Mouse (Mus musculus) central nervous system, embryonic 11.5 days (tissue): ENCODE measurements around the gene Olfr994. TPM values are rescaled to one million over a fixed set of nuclear protein-coding genes. Genes with fewer than 3 reads are reported as not detected.

ENCODE experiments used
- polyA plus RNA-seq: library from polyadenylated mRNA; depleted of rRNA; stranded (reverse); fragments of >200 nt; gene quantifications from 2 replicates; pipeline ENCODE4 v1.2.3, GENCODE M21; 2012; rRNA removed

The Olfr994 gene
- polyA plus RNA-seq, result not detected in 2 replicates

DNA sequence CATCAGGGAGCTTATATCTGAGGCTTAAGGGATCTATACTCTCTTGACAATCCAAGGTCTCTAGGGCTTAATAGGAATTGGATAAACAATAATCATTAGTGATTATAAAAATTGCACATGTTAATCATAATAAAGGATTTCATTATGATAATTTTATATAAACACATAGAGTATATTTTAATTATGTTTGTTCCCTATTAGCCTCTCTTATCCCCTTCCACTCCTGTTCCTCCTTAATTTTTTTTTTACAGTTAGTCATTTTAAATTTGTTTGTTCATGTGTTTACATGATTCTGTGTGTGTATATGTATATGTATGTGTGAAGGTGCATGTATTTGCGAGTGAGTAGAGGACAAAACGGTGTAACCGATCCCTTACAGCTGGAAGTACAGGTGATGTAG, at the start of gene Olfr994:
Gene Olfr994, minus strand, starts transcription at position 101 of the 400 bp plus-strand sequence.

DNA sequence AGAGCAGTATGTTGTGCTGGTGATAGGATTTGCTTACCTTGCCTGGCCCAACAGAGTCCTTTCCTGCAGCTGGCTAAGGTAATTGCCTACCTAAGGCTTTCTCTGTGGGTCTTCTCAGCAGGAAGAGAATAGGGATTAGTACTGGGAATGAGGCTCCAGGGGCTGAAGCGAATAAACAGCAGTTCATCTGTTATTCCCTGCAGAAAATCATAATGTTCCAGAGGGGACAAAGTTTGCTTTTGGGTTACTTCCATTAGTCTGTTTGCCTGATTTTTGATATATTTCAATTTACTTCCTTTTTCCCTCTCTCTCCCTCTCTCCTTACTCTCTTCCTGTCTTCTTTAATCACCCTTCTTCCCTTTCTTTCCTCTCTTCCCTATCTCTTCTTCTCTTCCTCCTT, 7.3 kb upstream of the Olfr994 start, which contains the start of gene Olfr995:
Gene Olfr995, minus strand, starts transcription at position 101 of the 400 bp plus-strand sequence.

DNA sequence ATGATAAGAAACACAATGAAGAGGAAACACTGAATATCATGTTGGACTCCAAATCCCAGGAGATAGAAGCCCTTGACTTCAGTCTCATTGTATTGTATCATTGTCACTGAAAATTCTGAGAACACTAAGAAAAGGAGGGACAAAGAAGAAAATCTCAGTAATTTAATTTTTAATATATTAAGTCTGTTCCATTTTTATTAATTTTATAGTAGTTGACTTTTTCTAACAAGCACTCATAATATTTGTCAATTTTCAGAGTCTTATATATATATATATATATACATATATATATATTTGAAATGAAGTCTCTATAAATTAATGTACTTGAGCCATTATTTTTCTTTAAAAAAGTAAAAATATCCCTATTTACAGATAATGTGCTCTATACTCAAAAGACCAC, 21.5 kb downstream of the Olfr994 start, which contains the start of gene Olfr993:
Gene Olfr993, minus strand, starts transcription at position 101 of the 400 bp plus-strand sequence.

DNA sequence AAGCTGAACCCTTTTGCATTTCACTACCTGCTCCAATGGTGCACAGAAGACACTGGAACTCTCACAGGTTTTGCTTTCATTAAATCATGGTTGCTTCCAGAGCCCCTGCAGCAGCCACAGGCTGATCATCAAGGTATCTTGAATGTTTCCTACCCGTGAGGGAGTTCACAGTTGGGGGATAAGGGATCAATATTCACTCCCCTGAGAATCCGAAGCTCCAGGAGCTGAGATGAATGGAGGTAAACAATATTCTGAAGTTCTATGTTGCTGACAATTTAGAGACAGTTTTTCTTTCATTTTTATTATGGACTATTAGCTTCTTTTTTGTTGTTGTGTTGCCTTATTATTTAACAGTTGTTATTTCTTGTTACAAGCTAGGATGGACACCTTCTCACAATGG, 26.9 kb downstream of the Olfr994 start, which contains the start of gene Olfr992:
Gene Olfr992, minus strand, starts transcription at position 101 of the 400 bp plus-strand sequence.

Other genes with a start within 250 kb of the Olfr994 start
- gene Lrrc55, start 239.3 kb downstream of the Olfr994 start, polyA plus RNA-seq, result 0.95 and 1.8 TPM in 2 replicates
- gene Olfr987, start 97.1 kb downstream of the Olfr994 start, polyA plus RNA-seq, result not detected in 2 replicates
- not detected in 2 replicates for gene Olfr988, start 73.2 kb downstream of the Olfr994 start, polyA plus RNA-seq
- gene Olfr992, start 27.0 kb downstream of the Olfr994 start, polyA plus RNA-seq, result not detected in 2 replicates
- not detected in 2 replicates for gene Olfr993, start 21.6 kb downstream of the Olfr994 start, polyA plus RNA-seq
- not detected in 2 replicates for gene Olfr995, start 7.2 kb upstream of the Olfr994 start, polyA plus RNA-seq
- gene 4833423E24Rik, start 82.6 kb upstream of the Olfr994 start, polyA plus RNA-seq, result 0.04 TPM in 2 replicates
- not detected in 2 replicates for gene Olfr996, start 142.8 kb upstream of the Olfr994 start, polyA plus RNA-seq
- gene Olfr998, start 152.5 kb upstream of the Olfr994 start, polyA plus RNA-seq, result not detected in 2 replicates
- not detected in 2 replicates for gene Olfr1000, start 175.5 kb upstream of the Olfr994 start, polyA plus RNA-seq
- not detected in 2 replicates for gene Olfr1002, start 214.3 kb upstream of the Olfr994 start, polyA plus RNA-seq
- gene Olfr154, start 228.0 kb upstream of the Olfr994 start, polyA plus RNA-seq, result not detected in 2 replicates
- not detected in 2 replicates for gene Olfr1006, start 242.3 kb upstream of the Olfr994 start, polyA plus RNA-seq